Mouse (Mus musculus) gastrocnemius, adult 8-10 months (tissue): ENCODE data around the gene Gm13289. TPM values are rescaled to one million over a fixed set of nuclear protein-coding genes. Genes with fewer than 3 reads are reported as not detected.
"Not testable (repeated sequence)": the region's sequence is repeated elsewhere in the genome, so short reads cannot be mapped to it uniquely, and the experiment has no call there.

Experiments
- DNase-seq, 2 experiments: peaks; one replicate each; pipeline ENCODE4 v3.0.0; 2022; ENCODE audit warnings: low spot score in 2 of 2
- total RNA-seq, 4 experiments: library from RNA; stranded (reverse); gene quantifications; 2 replicates each; pipeline ENCODE4 v1.2.4; 2022

Gm13289 gene
- not detected for total RNA-seq

DNA sequence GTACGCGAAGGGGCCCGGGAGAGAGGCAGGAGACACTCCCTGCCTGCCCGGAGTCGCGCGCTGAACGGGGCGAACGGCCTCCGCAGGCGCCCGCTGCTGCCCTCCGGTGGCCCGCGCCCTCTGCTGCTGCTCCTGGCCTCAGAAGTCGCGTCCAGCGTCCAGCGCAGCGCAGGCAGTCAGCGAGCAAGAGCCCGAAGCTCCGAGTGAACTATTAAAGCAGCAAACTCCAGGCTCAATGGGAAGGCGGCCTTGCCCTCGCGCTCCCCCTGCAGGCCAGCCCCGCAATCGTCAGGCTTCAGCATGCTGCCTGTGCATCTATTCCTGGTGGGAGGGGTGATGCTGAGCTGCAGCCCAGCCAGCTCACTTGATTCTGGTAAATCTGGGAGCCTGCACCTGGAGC lies at the start of gene Gm13289:
Gene Gm13289, plus strand, starts transcription at position 301 of the 400 bp plus-strand sequence.
- DNase-seq = not testable (repeated sequence)

- DNase-seq = no peak
Observed at GRCm38 (mm10) chr4:88727324-88727723, 49.4 kb upstream of the Gm13289 start.

DNA sequence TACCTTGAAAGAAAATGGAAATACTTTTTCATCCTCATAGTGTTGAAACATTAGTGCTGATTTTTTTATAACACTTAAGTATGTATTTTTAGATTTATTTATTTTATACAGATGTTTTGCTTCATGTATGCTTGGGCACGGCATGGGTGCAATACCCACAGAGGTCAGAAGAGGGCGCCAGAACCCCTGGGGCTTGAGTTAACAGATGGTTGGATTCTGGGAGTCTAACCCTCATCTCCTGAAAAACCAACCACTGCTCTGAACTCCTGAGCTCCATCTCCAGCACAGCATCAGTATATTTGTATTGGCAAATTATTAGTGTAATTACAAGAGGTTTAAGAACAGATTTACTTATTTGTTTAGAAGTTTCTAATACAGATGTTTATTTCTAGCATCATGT lies 38.2 kb upstream of the Gm13289 start:
- peak in 1 of 2 experiments; percentile 27 for DNase-seq

GRCm38 (mm10) chr4:88739036-88739435 lies 37.7 kb upstream of the Gm13289 start:
- DNase-seq = no peak

- DNase-seq = no peak
Observed at GRCm38 (mm10) chr4:88741426-88741825, 35.3 kb upstream of the Gm13289 start.

DNA sequence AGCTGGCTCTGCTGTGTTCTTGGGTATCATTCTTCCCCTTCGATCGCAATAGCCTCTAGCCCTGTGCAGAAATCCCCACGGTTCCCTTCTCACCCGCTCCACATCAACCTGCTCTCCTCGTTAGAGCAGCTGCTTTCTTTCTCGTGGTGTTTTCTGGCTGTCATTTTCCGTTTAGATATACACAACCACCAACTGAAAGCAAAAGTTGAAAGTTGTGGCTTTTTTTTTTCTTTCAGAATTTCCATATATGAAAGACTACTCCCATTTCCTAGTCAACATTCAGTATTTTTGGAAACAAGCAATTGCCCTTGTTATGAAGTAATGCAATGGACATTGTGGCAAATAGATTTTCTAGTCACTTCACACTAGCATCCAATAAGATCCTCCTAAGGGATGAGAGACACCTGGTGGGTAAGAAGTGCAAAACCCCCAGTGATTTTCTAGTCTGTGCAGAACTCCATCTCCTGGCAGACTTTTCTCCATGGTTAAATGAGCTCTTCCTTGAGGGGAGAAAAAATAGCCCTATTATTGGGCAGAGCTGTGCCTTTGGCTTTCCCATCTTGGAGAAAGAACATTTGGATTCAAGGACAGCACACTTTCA lies 33.9 kb upstream of the Gm13289 start:
- DNase-seq = no peak

DNA sequence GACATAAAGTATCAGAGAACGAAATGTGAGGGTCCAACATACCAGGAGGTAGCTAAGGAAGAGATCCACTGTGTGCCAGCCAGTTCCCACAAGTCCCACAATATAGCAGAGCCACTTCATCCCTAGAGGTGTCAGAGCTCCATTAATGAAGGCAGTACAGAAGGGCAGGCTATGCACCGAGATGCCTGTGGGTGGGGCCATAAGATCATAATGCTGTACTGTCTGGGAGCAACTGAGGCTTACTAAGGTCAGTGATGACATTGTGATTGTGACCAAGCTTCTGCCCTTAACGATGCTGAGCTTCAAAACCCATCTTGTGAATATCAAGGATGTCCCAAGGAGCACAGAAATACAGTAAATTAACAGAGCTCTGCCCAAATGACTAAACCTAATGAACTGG lies 32.5 kb upstream of the Gm13289 start:
- no peak for DNase-seq

DNA sequence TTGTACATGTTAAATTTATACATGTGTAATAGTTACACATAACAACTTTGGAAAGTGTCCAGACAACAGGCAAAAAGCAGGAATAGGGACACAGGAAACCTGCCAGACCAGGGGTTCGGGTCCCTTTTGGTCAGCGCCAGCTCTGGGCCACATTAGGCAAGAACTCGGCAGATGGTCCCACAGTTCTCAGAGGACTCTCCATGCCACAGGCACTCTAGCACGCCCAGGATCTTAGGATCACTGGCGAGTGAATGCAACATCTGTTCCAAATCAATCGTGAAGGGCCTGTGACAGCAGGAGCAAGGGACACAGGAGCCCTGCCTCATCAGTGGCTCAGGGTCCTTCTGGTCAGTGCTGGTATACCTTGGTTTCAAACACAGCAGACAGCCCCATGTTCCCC lies 26.8 kb upstream of the Gm13289 start:
- DNase-seq = no peak

DNA sequence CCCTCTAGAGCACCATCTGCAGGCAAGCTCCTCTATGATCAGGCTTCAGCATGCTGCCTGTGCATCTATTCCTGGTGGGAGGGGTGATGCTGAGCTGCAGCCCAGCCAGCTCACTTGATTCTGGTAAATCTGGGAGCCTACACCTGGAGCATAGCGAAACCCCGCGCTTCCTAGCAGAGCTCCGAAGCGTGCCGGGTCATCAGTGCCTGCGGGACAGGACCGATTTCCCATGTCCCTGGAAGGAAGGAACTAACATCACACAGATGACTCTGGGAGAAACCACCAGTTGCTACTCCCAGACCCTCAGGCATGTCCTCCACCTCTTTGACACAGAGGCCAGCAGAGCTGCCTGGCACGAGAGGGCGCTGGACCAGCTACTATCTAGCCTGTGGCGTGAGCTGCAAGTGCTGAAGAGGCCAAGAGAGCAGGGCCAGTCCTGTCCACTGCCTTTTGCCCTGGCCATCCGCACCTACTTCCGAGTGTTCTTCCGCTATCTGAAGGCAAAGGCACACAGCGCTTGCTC lies 21.8 kb upstream of the Gm13289 start, which contains the start of gene Gm13271:
Gene Gm13271, plus strand, starts transcription at position 51 of the 523 bp plus-strand sequence.
- DNase-seq = peak; percentile 64 to 71

- DNase-seq = not testable (repeated sequence)
Observed at GRCm38 (mm10) chr4:88756581-88757513, 19.9 kb upstream of the Gm13289 start.

GRCm38 (mm10) chr4:88757628-88758031 lies 19.1 kb upstream of the Gm13289 start:
- peak; percentile 85 to 88 for DNase-seq

- not testable (repeated sequence) for DNase-seq
Observed at GRCm38 (mm10) chr4:88758751-88759150, 18.0 kb upstream of the Gm13289 start.

- peak in 1 of 2 experiments; percentile 13 for DNase-seq
Observed at GRCm38 (mm10) chr4:88759610-88760268, 17.0 kb upstream of the Gm13289 start, which contains the start of gene Gm13283. Gene Gm13283, plus strand, starts transcription at chr4:88760119.

- DNase-seq = peak; percentile 46 to 65
Observed at GRCm38 (mm10) chr4:88760431-88760830, 16.3 kb upstream of the Gm13289 start.

DNA sequence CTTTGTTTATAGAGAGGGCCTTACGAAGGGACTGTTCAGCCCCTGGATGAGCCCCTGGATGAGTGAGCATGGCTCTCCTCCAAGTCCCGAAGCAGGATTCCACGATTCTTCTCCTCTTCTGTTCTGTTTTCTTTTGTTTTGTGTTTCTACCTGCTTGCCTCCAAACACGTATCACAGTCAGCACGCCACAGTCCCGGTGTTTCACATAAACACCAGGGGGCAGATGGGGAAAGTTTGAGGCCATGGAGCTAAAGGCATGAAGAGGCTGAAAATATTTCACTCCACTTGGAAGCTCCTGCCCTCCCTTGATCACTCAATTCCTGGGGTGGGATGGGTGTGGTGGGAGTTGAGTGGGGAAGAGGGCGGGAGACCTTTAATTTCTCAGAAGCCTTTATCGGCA lies 14.9 kb upstream of the Gm13289 start:
- DNase-seq = peak; percentile 49 to 64

GRCm38 (mm10) chr4:88762341-88762740 lies 14.4 kb upstream of the Gm13289 start:
- not testable (repeated sequence) for DNase-seq

GRCm38 (mm10) chr4:88763384-88764018 lies 13.2 kb upstream of the Gm13289 start:
- DNase-seq = peak; percentile 23 to 52

GRCm38 (mm10) chr4:88773534-88773933 lies 3.2 kb upstream of the Gm13289 start, which contains the start of gene Gm13290:
Gene Gm13290, plus strand, starts transcription at chr4:88773834.
- DNase-seq = not testable (repeated sequence)

GRCm38 (mm10) chr4:88779550-88779949 lies 2.8 kb downstream of the Gm13289 start, which contains the start of gene Gm13272:
Gene Gm13272, plus strand, starts transcription at chr4:88779850.
- not testable (repeated sequence) for DNase-seq

GRCm38 (mm10) chr4:88780320-88780719 lies 3.6 kb downstream of the Gm13289 start:
- DNase-seq = not testable (repeated sequence)

GRCm38 (mm10) chr4:88781831-88782230 lies 5.1 kb downstream of the Gm13289 start, which contains the start of gene Ifnz:
Gene Ifnz, plus strand, starts transcription at chr4:88782131.
- not testable (repeated sequence) for DNase-seq
